Mouse (Mus musculus) midbrain, embryonic 12.5 days (tissue): ENCODE results near the gene Hist1h1c. TPM values are rescaled to one million over a fixed set of nuclear protein-coding genes. Genes with fewer than 3 reads are reported as not detected.
"Not testable (repeated sequence)": the region's sequence is repeated elsewhere in the genome, so short reads cannot be mapped to it uniquely, and the experiment has no call there.

Experiments
- ATAC-seq: fragments of 200-750 bp; cut with Nextera tagmentation; 2 replicates; pipeline ENCODE4 v1.8.0; 2017; ENCODE audit warnings: low read depth, moderate TSS enrichment, moderate library complexity; ENCODE audit not compliant: low FRiP score
- H3K27ac ChIP-seq: fragments of 300-500 bp; sonication (generic); replicated peaks from 2 replicates; pipeline ENCODE4 v1.5.1; 2016; ENCODE audit warnings: mild to moderate bottlenecking
- H3K27me3 ChIP-seq: fragments of 300-500 bp; sonication (generic); 2 replicates; pipeline ENCODE4 v1.6.1; 2016; ENCODE audit warnings: mild to moderate bottlenecking
- H3K36me3 ChIP-seq: fragments of 300-500 bp; sonication (generic); 2 replicates; pipeline ENCODE4 v1.6.1; 2016
- H3K4me1 ChIP-seq: fragments of 300-500 bp; sonication (generic); 2 replicates; pipeline ENCODE4 v1.6.1; 2016
- H3K4me2 ChIP-seq: fragments of 300-500 bp; sonication (generic); replicated peaks from 2 replicates; pipeline ENCODE4 v1.6.1; 2016; ENCODE audit warnings: mild to moderate bottlenecking, moderate library complexity
- H3K4me3 ChIP-seq: fragments of 300-500 bp; sonication (generic); 2 replicates; pipeline ENCODE4 v1.5.1; 2016; ENCODE audit warnings: mild to moderate bottlenecking
- H3K9ac ChIP-seq: fragments of 300-500 bp; sonication (generic); replicated peaks from 2 replicates; pipeline ENCODE4 v1.6.1; 2016; ENCODE audit warnings: mild to moderate bottlenecking, moderate library complexity
- H3K9me3 ChIP-seq: fragments of 300-500 bp; sonication (generic); 2 replicates; pipeline ENCODE4 v1.6.1; 2016; ENCODE audit warnings: mild to moderate bottlenecking
- WGBS: fragments of 180-500 bp; shearing (Covaris S2); methylation state at CpG from one replicate; pipeline ENCODE4 v1.1.7; 2016; 5-methylcytosine and 5-hydroxymethylcytosine counted together
- polyA plus RNA-seq: library from polyadenylated mRNA; unstranded; fragments of >200 nt; fragmentation: Nextera tagmentation; extraction: Ambion mirVana; gene quantifications from 2 replicates; pipeline ENCODE4 v1.2.1, GENCODE M21; 2016

Gene Hist1h1c
- polyA plus RNA-seq, 1 experiment from 2014 or later = 14.0 TPM

- Histone ChIP-seq H3K27me3 (no peaks in the 10 kb centered on the region), H3K9ac (no peak overlapping the region), H3K4me2 (no peak overlapping the region), H3K4me3 (no peak overlapping the region), H3K9me3 (no peaks in the 10 kb centered on the region), H3K27ac (no peak overlapping the region), H3K4me1 (0 out of 2 replicates have a peak, but pooled peaks cover 5% of the 10 kb centered on the region), H3K36me3 (no peaks in the 10 kb centered on the region)
- 32% methylated on average over 8 of the region's 8 CpGs for WGBS
- ATAC-seq = peak; percentile 48
These were observed 37.7 kb upstream of the Hist1h1c start for GRCm38 (mm10) chr13:23700786-23701520.

GRCm38 (mm10) chr13:23702220-23702619 lies 36.4 kb upstream of the Hist1h1c start:
- H3K4me3 ChIP-seq = no peak overlapping the region
- no peak overlapping the region for H3K4me2 ChIP-seq
- H3K9me3 ChIP-seq = no peaks in the 10 kb centered on the region
- 0 out of 2 replicates have a peak, but pooled peaks cover 5% of the 10 kb centered on the region for H3K4me1 ChIP-seq
- H3K36me3 ChIP-seq = no peaks in the 10 kb centered on the region
- H3K9ac ChIP-seq = no peak overlapping the region
- no peak for ATAC-seq
- 87% methylated on average over 4 of the region's 4 CpGs for WGBS
- H3K27ac ChIP-seq = no peak overlapping the region
- no peaks in the 10 kb centered on the region for H3K27me3 ChIP-seq

- not testable (repeated sequence) for H3K27ac ChIP-seq, H3K4me3 ChIP-seq, H3K4me1 ChIP-seq, ATAC-seq, H3K9me3 ChIP-seq, H3K36me3 ChIP-seq, H3K4me2 ChIP-seq, H3K27me3 ChIP-seq, H3K9ac ChIP-seq
- WGBS = 90% methylated on average over 2 of the region's 2 CpGs
These were observed 35.8 kb upstream of the Hist1h1c start for GRCm38 (mm10) chr13:23702801-23703200.

- H3K27ac ChIP-seq = no peak overlapping the region
These were observed 32.8 kb upstream of the Hist1h1c start for GRCm38 (mm10) chr13:23705751-23706356.

GRCm38 (mm10) chr13:23706771-23707170 lies 31.8 kb upstream of the Hist1h1c start:
- no peak overlapping the region for H3K27ac ChIP-seq
- H3K27me3 ChIP-seq = peaks cover 11% of the 10 kb centered on the region; the same call in 1 of the 2 replicates
- H3K36me3 ChIP-seq = no peaks in the 10 kb centered on the region
- H3K4me3 ChIP-seq = no peak overlapping the region
- H3K4me1 ChIP-seq = peaks cover 16% of the 10 kb centered on the region
- WGBS = 94% methylated on average over 12 of the region's 12 CpGs
- H3K9ac ChIP-seq = no peak overlapping the region
- no peak overlapping the region for H3K4me2 ChIP-seq
- H3K9me3 ChIP-seq = no peaks in the 10 kb centered on the region
- no peak for ATAC-seq

More at GRCm38 (mm10) chr13:23705751-23706356, 32.8 kb upstream of the Hist1h1c start:
- Histone ChIP-seq H3K4me3 (no peak overlapping the region), H3K9ac (no peak overlapping the region), H3K4me1 (peaks cover 16% of the 10 kb centered on the region), H3K27me3 (peaks cover 6% of the 10 kb centered on the region; the same call in 1 of the 2 replicates), H3K36me3 (no peaks in the 10 kb centered on the region), H3K9me3 (no peaks in the 10 kb centered on the region), H3K4me2 (no peak overlapping the region)
- no peak for ATAC-seq
- 92% methylated on average over 7 of the region's 7 CpGs for WGBS

- peaks cover 16% of the 10 kb centered on the region for H3K4me1 ChIP-seq
- no peak for ATAC-seq
- H3K9me3 ChIP-seq = no peaks in the 10 kb centered on the region
- H3K4me3 ChIP-seq = no peak overlapping the region
- 79% methylated on average over 4 of the region's 4 CpGs for WGBS
- peaks cover 11% of the 10 kb centered on the region; the same call in 1 of the 2 replicates for H3K27me3 ChIP-seq
- H3K27ac ChIP-seq = no peak overlapping the region
- H3K9ac ChIP-seq = no peak overlapping the region
- H3K36me3 ChIP-seq = no peaks in the 10 kb centered on the region
- no peak overlapping the region for H3K4me2 ChIP-seq
These were observed 30.6 kb upstream of the Hist1h1c start for GRCm38 (mm10) chr13:23708041-23708440.

GRCm38 (mm10) chr13:23708654-23709053 lies 30.0 kb upstream of the Hist1h1c start:
- Histone ChIP-seq H3K4me1 (peaks cover 16% of the 10 kb centered on the region), H3K27me3 (peaks cover 11% of the 10 kb centered on the region; the same call in 1 of the 2 replicates), H3K9ac (no peak overlapping the region), H3K4me2 (no peak overlapping the region), H3K9me3 (no peaks in the 10 kb centered on the region), H3K36me3 (no peaks in the 10 kb centered on the region), H3K27ac (no peak overlapping the region), H3K4me3 (no peak overlapping the region)
- 84% methylated on average over 4 of the region's 4 CpGs for WGBS
- no peak for ATAC-seq

GRCm38 (mm10) chr13:23709714-23710373 lies 28.8 kb upstream of the Hist1h1c start:
- Histone ChIP-seq H3K4me3 (peak overlapping the region; percentile 34), H3K36me3 (no peaks in the 10 kb centered on the region), H3K27me3 (peaks cover 11% of the 10 kb centered on the region; the same call in 1 of the 2 replicates), H3K9me3 (no peaks in the 10 kb centered on the region), H3K27ac (no peak overlapping the region), H3K4me2 (peak overlapping the region; percentile 57), H3K4me1 (peaks cover 16% of the 10 kb centered on the region), H3K9ac (peak overlapping the region; percentile 37; the same call in 1 of the 2 replicates)
- no peak for ATAC-seq
- 23% methylated on average over 11 of the region's 15 CpGs for WGBS

- H3K27ac ChIP-seq = no peak within 1 kb of the TSS
- peak within 1 kb of the TSS; percentile 34 for H3K4me3 ChIP-seq
- 5% methylated on average over 16 of the region's 17 CpGs for WGBS
- H3K9ac ChIP-seq = peak within 1 kb of the TSS; percentile 37; the same call in 1 of the 2 replicates
- H3K36me3 ChIP-seq = no peaks in the 10 kb centered on the region
- H3K4me2 ChIP-seq = peak within 1 kb of the TSS; percentile 57
- peaks cover 16% of the 10 kb centered on the region for H3K4me1 ChIP-seq
- peaks cover 11% of the 10 kb centered on the region; the same call in 1 of the 2 replicates for H3K27me3 ChIP-seq
- no peaks in the 10 kb centered on the region for H3K9me3 ChIP-seq
- no peak for ATAC-seq
These were observed 28.1 kb upstream of the Hist1h1c start, which contains the start of gene Hfe for GRCm38 (mm10) chr13:23710374-23711089. Hfe (minus strand) TSS chr13:23710854.

GRCm38 (mm10) chr13:23716261-23717042 lies 22.2 kb upstream of the Hist1h1c start:
- WGBS = 87% methylated on average over 5 of the region's 5 CpGs
- no peak for ATAC-seq
- no peaks in the 10 kb centered on the region for H3K9me3 ChIP-seq
- H3K4me2 ChIP-seq = no peak overlapping the region
- no peak overlapping the region for H3K4me3 ChIP-seq
- H3K27ac ChIP-seq = no peak overlapping the region
- H3K4me1 ChIP-seq = no peaks in the 10 kb centered on the region
- H3K9ac ChIP-seq = no peak overlapping the region
- 0 out of 2 replicates have a peak, but pooled peaks cover under 1% of the 10 kb centered on the region for H3K27me3 ChIP-seq
- no peaks in the 10 kb centered on the region for H3K36me3 ChIP-seq

- Histone ChIP-seq H3K4me3 (no peak overlapping the region), H3K36me3 (no peaks in the 10 kb centered on the region), H3K9ac (no peak overlapping the region), H3K4me2 (no peak overlapping the region), H3K9me3 (no peaks in the 10 kb centered on the region), H3K27ac (no peak overlapping the region), H3K4me1 (no peaks in the 10 kb centered on the region), H3K27me3 (no peaks in the 10 kb centered on the region)
- no peak for ATAC-seq
- WGBS = 56% methylated on average over 11 of the region's 11 CpGs
These were observed 21.4 kb upstream of the Hist1h1c start for GRCm38 (mm10) chr13:23717176-23717575.
